Mouse (Mus musculus): Measurements from ENCODE around the gene Lcn2.

The Lcn2 gene

DNA sequence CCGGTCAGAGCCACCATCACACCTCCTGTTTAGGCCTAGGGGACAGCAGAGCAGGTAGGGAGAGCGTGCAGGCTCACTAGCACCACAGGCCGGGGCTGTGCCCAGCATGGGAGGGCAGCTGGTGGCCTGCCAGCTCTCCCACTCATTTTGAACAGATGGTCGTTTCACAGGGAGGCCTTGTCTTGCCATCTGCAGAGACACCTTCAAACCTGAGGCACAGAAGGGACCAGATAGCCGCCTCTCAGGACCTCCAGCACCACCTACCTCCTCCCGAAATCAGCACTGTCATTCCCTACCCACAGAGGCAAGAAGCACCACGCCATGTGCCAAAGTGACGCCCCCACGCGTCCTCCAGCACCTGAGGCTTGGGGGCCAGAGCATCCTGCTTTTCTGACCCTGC, 44.0 kb downstream of the Lcn2 start:
- no peak for DNase-seq (ENCODE audit: low spot score in 2 of 2)

DNA sequence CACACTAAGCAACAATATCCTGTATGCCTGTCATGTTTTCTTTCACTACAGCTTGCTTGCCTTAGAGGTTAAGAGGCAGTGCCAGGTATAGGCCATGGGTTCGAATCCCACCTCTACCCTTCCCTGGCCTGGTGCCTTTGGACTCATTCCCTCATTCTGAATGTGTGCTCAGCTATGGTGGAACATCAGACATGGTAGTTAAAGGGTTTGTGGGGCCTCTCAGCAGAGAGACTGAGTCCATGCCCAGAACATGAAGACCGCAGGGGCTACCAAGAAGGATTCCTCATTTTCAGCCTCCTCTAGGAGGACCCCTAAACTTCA, 44.7 kb downstream of the Lcn2 start:
- DNase-seq (ENCODE audit: low spot score in 2 of 2) = no peak

GRCm38 (mm10) chr2:32342539-32343350, 45.3 kb downstream of the Lcn2 start:
- DNase-seq (ENCODE audit: low spot score in 2 of 2) = no peak

DNA sequence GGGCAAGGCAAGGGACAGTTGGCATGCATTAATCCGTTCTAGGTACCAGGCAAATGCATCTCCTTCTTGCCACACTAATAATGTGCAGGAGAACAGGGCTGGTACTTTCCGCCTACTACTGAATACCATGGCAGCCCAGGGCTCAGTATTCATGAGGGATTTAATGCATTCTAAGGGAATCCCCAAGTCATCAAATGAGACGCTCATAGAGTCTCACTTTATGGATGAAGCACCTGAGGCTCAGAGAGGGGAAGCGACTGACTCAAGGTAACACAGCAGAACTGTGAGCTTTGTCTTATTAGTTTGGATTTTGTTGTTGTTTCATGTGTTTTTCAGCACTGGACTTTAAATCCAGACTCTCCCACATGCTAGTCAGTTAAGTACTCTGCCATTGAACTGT, 46.0 kb downstream of the Lcn2 start:
- DNase-seq (ENCODE audit: low spot score in 2 of 2) = no peak

GRCm38 (mm10) chr2:32341634-32341939, 46.5 kb downstream of the Lcn2 start:
- no peak for DNase-seq (ENCODE audit: low spot score in 2 of 2)

DNA sequence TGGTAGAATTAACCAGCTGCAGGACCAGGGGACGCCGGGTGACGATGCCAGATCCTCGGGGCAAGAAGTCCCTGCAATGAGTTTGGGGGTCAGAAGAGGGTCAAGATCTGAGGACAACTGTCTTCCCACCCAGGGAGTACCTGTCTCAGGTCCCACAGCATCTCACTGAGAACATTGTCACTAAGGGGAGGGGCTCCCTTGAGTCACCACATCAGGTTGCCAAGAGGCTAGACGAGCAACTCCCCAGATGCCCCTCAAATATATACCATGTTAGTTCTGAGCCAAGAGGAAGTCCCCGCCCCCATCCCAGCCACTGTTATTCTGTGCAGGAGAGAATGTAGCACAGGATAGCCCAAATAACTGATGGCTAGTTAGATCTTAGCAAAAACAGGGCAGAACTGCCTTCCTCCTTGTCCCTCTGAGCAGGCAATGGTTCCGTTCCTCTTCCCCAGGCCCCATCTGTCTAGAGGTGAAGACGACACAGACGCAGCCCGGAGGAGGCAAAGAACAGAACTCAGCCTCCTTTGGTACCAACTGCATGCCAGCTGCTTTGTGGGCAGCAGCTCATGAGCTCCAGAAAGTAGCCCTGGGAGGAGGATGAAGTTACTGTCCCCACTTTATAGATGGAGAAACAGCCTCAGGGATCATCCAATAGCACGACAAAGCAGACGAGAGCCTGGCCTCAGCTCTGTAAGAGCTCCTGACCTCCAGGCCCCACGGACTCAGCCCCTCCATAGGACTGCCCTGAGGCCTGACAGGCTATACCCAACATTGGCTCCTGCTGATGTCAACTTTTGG, 47.0 kb downstream of the Lcn2 start:
- DNase-seq (ENCODE audit: low spot score in 2 of 2) = no peak

DNA sequence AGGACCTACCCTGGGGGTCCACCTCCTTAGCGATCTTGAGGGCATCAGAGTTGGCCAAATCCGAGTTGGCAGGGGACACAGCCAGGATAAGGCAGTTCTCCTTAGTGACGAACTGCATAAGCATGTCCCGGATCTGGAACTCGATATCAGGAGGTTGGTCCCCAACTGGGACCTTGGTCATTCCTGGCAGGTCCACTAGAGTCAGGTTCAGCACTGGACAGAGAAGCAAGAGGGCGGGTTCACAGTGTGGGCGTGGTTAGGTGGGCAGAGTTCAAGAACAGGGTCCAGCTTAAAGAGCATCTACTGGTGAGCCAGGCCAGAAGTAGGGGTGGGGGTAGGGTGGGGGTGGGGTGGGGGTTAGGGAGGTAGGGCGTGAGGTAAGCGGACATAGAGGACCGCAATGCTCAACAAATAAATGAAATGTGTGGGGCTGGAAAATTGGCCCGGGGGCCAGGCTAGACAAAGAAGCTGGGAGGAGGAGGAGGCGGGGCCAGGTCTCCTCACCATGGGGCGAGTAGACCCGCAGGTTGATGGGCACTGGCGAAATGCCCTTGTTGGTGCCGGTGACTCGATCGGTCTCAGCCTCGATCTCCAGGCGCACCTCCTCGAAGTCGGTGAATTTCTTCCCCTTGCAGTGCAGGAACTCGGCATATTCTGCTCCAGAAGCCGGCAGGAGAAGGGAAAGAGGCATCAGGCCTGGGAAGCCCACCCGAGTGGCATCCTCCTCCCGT, 48.0 kb downstream of the Lcn2 start:
- DNase-seq (ENCODE audit: low spot score in 2 of 2) = no peak

- DNase-seq (ENCODE audit: low spot score in 2 of 2) = no peak
Observed at GRCm38 (mm10) chr2:32335888-32336287, 52.2 kb downstream of the Lcn2 start.
